Comparison of ENCODE assay signal across 8 mouse cellular contexts in the genomic region with DNA sequence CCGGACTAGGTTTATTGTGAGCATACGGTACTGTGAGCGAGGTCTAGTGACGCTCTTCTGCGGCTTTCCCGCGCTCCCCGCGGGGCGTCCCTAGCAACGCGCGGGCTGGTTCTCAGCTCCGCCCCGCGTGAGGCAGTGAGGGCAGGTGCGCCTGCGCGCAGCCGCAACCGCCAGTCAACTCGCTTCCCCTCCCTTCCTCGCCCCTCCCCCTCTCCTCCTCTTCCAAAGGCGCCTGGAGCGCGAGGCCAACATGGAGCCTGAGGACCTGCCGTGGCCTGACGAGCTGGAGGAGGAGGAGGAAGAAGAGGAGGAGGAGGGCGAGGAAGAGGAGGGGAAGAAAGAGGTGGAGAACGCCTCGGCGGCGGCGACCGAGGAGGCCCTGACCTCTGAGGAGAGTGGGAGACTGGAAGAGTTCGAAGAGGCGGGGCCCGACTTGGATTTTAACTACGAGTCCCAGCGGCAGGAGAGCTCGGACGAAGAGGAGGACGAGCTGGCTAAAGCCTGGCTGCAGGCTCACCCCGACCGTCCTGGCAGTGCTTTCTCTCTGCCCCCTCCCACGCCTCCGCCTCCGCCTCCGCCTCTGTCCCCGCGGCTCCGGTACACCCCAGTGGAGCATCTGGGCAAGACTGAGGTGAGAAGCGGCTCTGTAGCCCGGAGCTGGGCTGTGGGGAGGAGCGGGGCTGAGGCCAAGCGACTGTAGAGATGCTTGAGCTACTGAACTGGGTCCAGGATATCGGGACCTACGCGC. TPM values are rescaled to one million over a fixed set of nuclear protein-coding genes. Genes with fewer than 3 reads are reported as not detected.
DNase-seq lines count a peak whose midpoint lies in the region; ATAC-seq lines count a peak whose summit lies in the region.

A gene (plus strand): TSS at position 136 of the 748 bp plus-strand sequence.

- H3K79me2 ChIP-seq in macrophage (ENCODE audit: inconsistent target), result peaks cover 31% of the 10 kb centered on the region; the same call in 1 of the 2 replicates

- WGBS in hindbrain, embryonic 16.5 days, result under 1% methylated on average over 59 of the region's 59 CpGs
- 0% methylated on average over 55 of the region's 59 CpGs for WGBS in macrophage (ENCODE audit: missing documents)

- H3K27ac ChIP-seq in hindbrain, embryonic 16.5 days (ENCODE audit: low read depth, low read length), result peak within 1 kb of the TSS; percentile 91
- peak within 1 kb of the TSS; percentile 22; the same call in 1 of the 2 replicates for H3K27ac ChIP-seq in macrophage

- ATAC-seq in hindbrain, embryonic 16.5 days, result peak; percentile 96

- H3K4me2 ChIP-seq in hindbrain, embryonic 16.5 days (ENCODE audit: low read length), result peak within 1 kb of the TSS; percentile 75

- no peaks in the 10 kb centered on the region for H3K27me3 ChIP-seq in hindbrain, embryonic 16.5 days (replicated peaks; ENCODE audit: control insufficient read depth, insufficient read depth, low read length)

- peaks cover 17% of the 10 kb centered on the region for H3K4me1 ChIP-seq in hindbrain, embryonic 16.5 days (ENCODE audit: control insufficient read depth, insufficient read depth, low read depth, low read length)

- no peaks in the 10 kb centered on the region for H3K36me3 ChIP-seq in hindbrain, embryonic 16.5 days (ENCODE audit: control insufficient read depth, insufficient read depth, low read length)
- H3K36me3 ChIP-seq in macrophage (ENCODE audit: inconsistent target), result no peaks in the 10 kb centered on the region

- DNase-seq in WW6 (ENCODE audit: low read depth, low spot score), result peak; percentile 92
- DNase-seq in cerebellum, postnatal 4 days (ENCODE audit: low spot score in 2 of 2), result peak; percentile 87 to 94
- peak; percentile 92 for DNase-seq in gastrocnemius, adult 18-20 months (ENCODE audit: low spot score)
- DNase-seq in left cerebral cortex, adult 18-20 months (ENCODE audit: low spot score in 2 of 2), result peak; percentile 96 to 97
- peak; percentile 95 for DNase-seq in right cerebral cortex, adult 18-20 months
- peak; percentile 78 for DNase-seq in urinary bladder, postnatal 10 days (ENCODE audit: low spot score)

- peak within 1 kb of the TSS; percentile 88 for H3K9ac ChIP-seq in hindbrain, embryonic 16.5 days (ENCODE audit: low read depth, low read length)

- H3K9me3 ChIP-seq in hindbrain, embryonic 16.5 days (ENCODE audit: control insufficient read depth, low read length), result no peaks in the 10 kb centered on the region

- peak within 1 kb of the TSS; percentile 97 for H3K4me3 ChIP-seq in hindbrain, embryonic 16.5 days (ENCODE audit: low read length)
- peak within 1 kb of the TSS; percentile 76 for H3K4me3 ChIP-seq in macrophage (ENCODE audit: inconsistent target)

RNA-seq across cellular contexts. Expression of the gene that starts here (rescaled TPM):
- under 1 TPM; 0.48 to 0.50 TPM for total RNA-seq in gastrocnemius, adult 18-20 months (2021)
- polyA plus RNA-seq in hindbrain, embryonic 16.5 days (2015; fragmentation: Nextera tagmentation; extraction: Ambion mirVana), result 4.2 and 4.3 TPM in 2 replicates
- 1 to 10 TPM; 8.5 to 9.4 TPM for total RNA-seq in left cerebral cortex, adult 18-20 months (2021)
- total RNA-seq in macrophage (2018; cell fraction: chromatin; rRNA removed), result 10 to 100 TPM in 20 of 26 experiments, 1 to 10 TPM in 6; 5.7 to 47.4 (median 29.5) TPM
- total RNA-seq in macrophage (2018; cell fraction: cytosol; rRNA removed), result 1 to 10 TPM; 1.1 to 3.9 (median 2.6) TPM
- total RNA-seq in macrophage (2018; cell fraction: nucleus; rRNA removed), result 10 to 100 TPM in 16 of 26 experiments, 1 to 10 TPM in 10; 2.8 to 36.0 (median 13.2) TPM
- polyA plus RNA-seq in macrophage (2018), result 1.1 to 2.6 TPM (median 1.5 TPM) in 3 replicates

Comparison
In these comparisons a context has a peak if more than half of its experiments do, and no peak if none do; other contexts are left out.
1. Peak in every context shown above with its lines: DNase-seq, ATAC-seq, H3K4me3 ChIP-seq and H3K27ac ChIP-seq.
2. RNA of the gene that starts here (total RNA-seq): 8.5 to 9.4 TPM in left cerebral cortex, adult 18-20 months; 0.48 to 0.50 TPM in gastrocnemius, adult 18-20 months; every median in the first group is over 4 times any median in the second.
3. Peak in DNase-seq in gastrocnemius, adult 18-20 months; RNA of the gene not detected or under 1 TPM.